7 mouse cellular contexts compared by ENCODE assay signal in the genomic region with DNA sequence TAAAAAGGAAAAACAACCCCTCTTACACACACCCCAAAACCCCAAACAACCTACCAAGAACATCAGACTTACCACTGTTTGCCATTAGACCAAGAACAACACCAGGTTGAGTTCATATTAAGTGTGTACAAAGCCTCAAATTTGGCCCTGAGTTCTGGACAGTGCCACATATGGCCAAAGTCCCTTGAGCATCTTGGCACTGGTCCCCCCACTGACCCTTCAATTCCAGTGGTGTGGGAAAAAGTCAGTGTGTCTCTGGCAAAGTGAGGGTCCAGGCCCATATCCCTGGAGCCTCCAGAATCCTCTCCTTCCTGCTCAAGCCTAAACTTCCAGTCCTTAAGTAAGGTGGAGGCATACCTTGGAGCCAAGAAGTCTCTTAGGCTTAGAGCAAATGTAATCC. TPM values are rescaled to one million over a fixed set of nuclear protein-coding genes. Genes with fewer than 3 reads are reported as not detected.
DNase-seq lines count a peak whose midpoint lies in the region; ATAC-seq and TF ChIP-seq lines count a peak whose summit lies in the region.

No protein-coding gene starts in this region.

- no peak for TF ChIP-seq POLR2A in olfactory bulb, adult 2 months (IDR thresholded peaks at IDR 0.05; ENCODE audit: insufficient read depth, low read depth, low read length)

- H3K27me3 ChIP-seq in lung, embryonic 15.5 days = no peaks in the 10 kb centered on the region
- no peaks in the 10 kb centered on the region for H3K27me3 ChIP-seq in forebrain, embryonic 13.5 days
- H3K27me3 ChIP-seq in limb, embryonic 10.5 days (ENCODE audit: low read depth, poor library complexity, severe bottlenecking) = no peaks in the 10 kb centered on the region

- no peak for TF ChIP-seq CTCF in olfactory bulb, adult 2 months (IDR thresholded peaks at IDR 0.05; ENCODE audit: insufficient read depth, low read depth, low read length)

- peaks cover 21% of the 10 kb centered on the region for H3K36me3 ChIP-seq in lung, embryonic 15.5 days
- H3K36me3 ChIP-seq in forebrain, embryonic 13.5 days (ENCODE audit: poor library complexity, severe bottlenecking) = peaks cover 32% of the 10 kb centered on the region
- H3K36me3 ChIP-seq in limb, embryonic 10.5 days = peaks cover 41% of the 10 kb centered on the region

- no peaks in the 10 kb centered on the region for H3K9me3 ChIP-seq in lung, embryonic 15.5 days
- no peaks in the 10 kb centered on the region for H3K9me3 ChIP-seq in forebrain, embryonic 13.5 days (replicated peaks)
- H3K9me3 ChIP-seq in limb, embryonic 10.5 days (replicated peaks) = no peaks in the 10 kb centered on the region

- peak overlapping the region; percentile 41 for H3K4me3 ChIP-seq in lung, embryonic 15.5 days
- H3K4me3 ChIP-seq in forebrain, embryonic 13.5 days = peak overlapping the region; percentile 42
- H3K4me3 ChIP-seq in limb, embryonic 10.5 days = peak overlapping the region; percentile 56
- H3K4me3 ChIP-seq in olfactory bulb, adult 2 months (ENCODE audit: insufficient read depth, low read depth, low read length) = no peak overlapping the region

- H3K9ac ChIP-seq in lung, embryonic 15.5 days = peak overlapping the region; percentile 56
- peak overlapping the region; percentile 79 for H3K9ac ChIP-seq in forebrain, embryonic 13.5 days

- no peak for DNase-seq in lung, postnatal 25 days (ENCODE audit: low spot score)
- no peak for DNase-seq in limb, embryonic 10.5 days (ENCODE audit: low spot score)
- DNase-seq in thymus, postnatal 25 days = no peak
- DNase-seq in frontal cortex, adult 2 months (ENCODE audit: extremely low spot score in 1 of 2, low spot score in 1 of 2) = no peak

- peak overlapping the region; percentile 74 for H3K4me2 ChIP-seq in lung, embryonic 15.5 days
- peak overlapping the region; percentile 64 for H3K4me2 ChIP-seq in forebrain, embryonic 13.5 days

- H3K4me1 ChIP-seq in lung, embryonic 15.5 days = peaks cover 7% of the 10 kb centered on the region
- peaks cover 7% of the 10 kb centered on the region for H3K4me1 ChIP-seq in forebrain, embryonic 13.5 days
- peaks cover 14% of the 10 kb centered on the region for H3K4me1 ChIP-seq in limb, embryonic 10.5 days
- peaks cover 7% of the 10 kb centered on the region for H3K4me1 ChIP-seq in olfactory bulb, adult 2 months (ENCODE audit: control insufficient read depth, insufficient read depth, low read length)

- no peak overlapping the region for H3K27ac ChIP-seq in lung, embryonic 15.5 days
- H3K27ac ChIP-seq in forebrain, embryonic 13.5 days = peak overlapping the region; percentile 79
- H3K27ac ChIP-seq in limb, embryonic 10.5 days = peak overlapping the region; percentile 91
- peak overlapping the region; percentile 83; the same call in 1 of the 2 replicates for H3K27ac ChIP-seq in olfactory bulb, adult 2 months (ENCODE audit: insufficient read depth, low read depth, low read length)

- no peak for ATAC-seq in lung, embryonic 15.5 days (ENCODE audit: borderline replicate concordance, extremely low read depth, low FRiP score, low TSS enrichment)
- ATAC-seq in forebrain, embryonic 13.5 days = no peak; the same call in 1 of the 2 replicates

RNA-seq across cellular contexts. Expression of gene Phf2, which starts 6.9 kb away (rescaled TPM):
- 8.0 and 8.3 TPM in 2 replicates for polyA plus RNA-seq in lung, embryonic 15.5 days (2015; fragmentation: Nextera tagmentation; extraction: Ambion mirVana)
- polyA plus RNA-seq in forebrain, embryonic 13.5 days (2015; fragmentation: Nextera tagmentation; extraction: Ambion mirVana) = 10.6 and 10.9 TPM in 2 replicates
- polyA plus RNA-seq in limb, embryonic 10.5 days (2016; fragmentation: Nextera tagmentation; extraction: Ambion mirVana) = 6.6 and 8.2 TPM in 2 replicates
- 83.3 TPM in 1 of 2 replicates, not detected in the other for polyA plus RNA-seq in olfactory bulb, adult 2 months (2012; ENCODE audit: insufficient read depth, insufficient read length, low replicate concordance, missing spikeins)
- polyA plus RNA-seq in frontal cortex, adult 2 months (2012; rRNA removed) = 23.2 and 25.1 TPM in 2 replicates
